Mouse (Mus musculus): ENCODE data around the gene Gamt.

Gamt gene

DNA sequence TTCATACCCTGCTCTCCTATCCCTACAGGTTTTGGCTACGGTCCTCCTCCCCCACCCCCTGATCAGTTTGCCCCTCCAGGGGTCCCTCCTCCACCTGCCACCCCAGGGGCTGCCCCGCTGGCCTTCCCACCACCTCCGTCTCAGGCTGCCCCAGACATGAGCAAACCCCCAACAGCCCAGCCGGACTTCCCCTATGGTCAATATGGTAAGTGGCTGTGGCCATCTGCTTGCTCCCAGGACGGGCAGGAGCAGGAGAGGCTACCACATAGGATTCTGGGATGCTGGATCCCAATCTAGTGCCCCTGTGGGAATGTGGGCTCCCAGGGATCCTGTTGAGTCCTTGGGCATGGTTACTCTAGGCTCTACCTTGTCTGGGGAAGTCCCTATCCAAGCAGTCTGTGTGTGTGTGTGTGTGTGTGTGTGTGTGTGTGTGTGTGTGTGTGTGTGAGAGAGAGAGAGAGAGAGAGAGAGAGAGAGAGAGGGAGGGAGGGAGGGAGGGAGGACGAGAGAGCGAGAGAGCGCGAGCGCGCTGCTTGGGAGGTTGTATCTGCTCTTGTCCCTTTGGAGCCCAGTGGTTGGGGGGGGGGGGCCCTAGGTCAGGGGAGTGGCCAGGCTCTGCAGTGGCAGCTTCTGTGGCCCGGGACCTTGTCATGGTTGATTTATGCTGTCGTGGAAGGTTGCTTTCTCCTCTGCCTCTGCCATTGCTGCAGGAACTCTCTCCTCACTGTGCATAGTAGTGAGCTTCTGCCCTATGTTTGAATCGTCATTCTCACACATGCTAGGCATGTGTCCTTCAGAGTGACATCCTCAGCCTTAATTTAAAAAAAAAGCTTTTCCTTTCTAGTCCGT, 24.6 kb upstream of the Gamt start:
- no peak for DNase-seq (ENCODE audit: low read depth, low spot score)

DNA sequence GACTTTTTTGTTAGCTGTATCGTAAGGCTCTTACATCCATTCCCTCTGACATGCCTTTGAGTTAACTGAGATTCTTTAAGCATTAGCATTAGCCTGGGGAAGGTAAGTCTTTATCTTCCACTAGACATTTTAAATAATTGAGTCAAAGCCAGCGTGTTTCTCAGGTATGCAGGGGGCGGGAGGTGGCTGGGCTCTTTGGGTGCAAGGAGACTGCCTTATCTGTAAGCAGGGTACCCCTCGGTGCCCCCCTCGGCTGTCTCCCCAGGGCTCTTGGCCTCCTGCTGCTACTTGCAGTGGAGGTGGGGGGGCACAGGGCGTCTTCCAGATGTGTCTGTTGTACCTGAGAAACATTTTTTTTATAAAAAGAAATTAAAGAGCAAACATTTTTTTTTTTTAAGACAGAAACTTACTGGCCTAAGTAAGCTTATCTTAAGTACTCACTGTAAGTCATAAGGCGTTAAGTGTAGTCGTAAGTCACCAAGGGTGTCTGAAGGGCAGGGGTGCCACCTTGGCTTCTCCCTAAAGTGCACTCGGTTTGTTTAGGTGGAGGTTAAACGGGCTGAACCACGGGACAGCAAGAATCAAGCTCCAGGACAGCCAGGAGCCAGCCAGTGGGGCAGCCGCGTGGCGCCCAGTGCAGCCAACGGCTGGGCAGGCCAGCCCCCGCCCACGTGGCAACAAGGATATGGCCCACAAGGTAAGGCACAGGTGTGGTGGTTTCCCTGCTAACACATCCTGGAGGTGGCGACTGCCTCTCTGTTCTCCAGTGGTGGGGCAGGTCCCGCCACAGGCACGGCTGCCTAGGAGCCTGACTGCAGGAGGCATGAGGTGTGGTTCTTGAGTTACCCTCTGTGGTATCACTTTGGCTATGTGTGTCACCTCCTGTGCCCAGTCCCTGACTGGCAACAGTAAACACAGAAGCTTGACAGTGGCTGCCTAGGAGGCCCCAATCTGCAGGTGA, 21.9 kb upstream of the Gamt start:
- no peak for DNase-seq (ENCODE audit: low read depth, low spot score)

DNA sequence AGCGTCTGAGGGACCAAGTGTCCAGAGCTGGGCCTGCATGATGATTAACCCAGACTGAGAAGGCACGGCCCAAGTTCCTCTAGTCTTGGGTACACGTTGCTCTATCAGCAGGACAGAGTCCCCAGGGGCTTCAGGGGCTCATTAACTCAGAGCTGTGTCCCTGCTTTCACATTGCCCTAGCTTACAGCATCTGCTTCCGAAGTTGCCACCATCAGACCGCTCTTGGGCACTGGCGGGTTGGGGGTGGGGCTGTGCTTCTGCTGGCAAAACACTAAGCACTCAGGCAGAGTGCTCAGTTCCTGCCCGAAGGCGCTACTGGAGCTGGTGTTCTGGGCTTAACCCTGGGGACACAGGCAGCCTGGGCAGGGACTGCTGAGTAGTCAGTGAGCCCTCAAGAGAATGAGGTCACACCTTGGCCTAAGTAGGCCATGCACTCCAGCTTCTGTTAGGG, 21.1 kb upstream of the Gamt start:
- DNase-seq (ENCODE audit: low read depth, low spot score) = no peak

DNA sequence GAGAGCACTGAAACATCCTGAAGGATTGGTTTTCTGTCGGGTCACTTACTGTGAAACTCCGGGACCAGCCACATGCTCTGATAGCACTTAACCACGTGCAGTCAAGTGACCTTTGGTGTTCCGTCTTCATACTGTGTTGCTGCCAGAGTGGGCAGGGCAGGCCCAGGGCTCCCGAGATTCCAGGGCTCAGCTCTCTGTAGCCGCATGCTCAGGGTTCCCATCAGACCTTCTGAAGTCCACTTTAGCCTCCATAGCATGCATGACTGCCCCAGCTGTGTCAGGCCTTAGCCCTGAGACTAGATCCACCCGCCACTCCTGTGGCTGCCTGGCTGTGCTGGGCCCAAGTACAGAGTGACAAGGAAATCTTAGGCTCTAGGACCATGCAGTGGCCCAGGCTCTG, 20.5 kb upstream of the Gamt start:
- DNase-seq (ENCODE audit: low read depth, low spot score) = no peak

DNA sequence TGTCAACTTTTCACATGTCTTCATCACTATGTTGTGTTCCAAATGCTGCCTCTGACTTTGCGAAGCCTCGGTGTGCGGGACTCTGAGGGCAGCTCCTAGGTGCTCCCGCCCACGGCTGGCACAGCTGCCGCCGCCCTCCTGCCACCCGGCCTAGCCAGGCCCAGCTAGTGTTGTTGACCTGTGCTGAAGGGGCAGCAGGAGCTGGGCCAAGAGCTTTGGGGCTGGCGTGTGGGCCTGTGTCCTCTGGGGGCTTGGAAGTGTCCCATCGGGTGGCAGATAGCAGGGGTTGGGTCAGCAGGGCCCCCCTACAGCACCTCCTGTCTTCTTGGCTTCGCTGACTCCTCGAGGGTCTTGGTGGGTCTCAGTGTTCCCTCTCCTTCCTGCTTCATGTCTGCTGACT, 18.5 kb upstream of the Gamt start:
- DNase-seq (ENCODE audit: low read depth, low spot score) = no peak

DNA sequence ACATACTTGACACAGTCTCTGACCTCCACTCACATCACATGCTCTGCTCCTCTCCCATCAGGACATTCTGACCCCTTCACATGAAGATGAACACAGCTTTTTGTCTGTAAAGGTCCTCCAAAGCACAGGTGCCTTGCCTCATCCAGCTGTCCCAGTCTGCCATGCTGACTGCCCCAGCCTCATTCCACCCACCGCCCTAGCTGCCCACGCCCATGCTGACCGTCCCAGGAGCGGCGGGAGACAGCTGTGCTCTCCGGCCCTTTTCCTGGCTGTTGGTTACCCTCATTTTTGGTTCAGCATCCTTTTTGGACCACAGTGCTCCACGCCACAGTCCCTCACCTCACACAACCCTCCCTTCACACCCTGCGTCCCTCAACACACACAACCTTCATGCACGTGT, 17.6 kb upstream of the Gamt start:
- no peak for DNase-seq (ENCODE audit: low read depth, low spot score)

DNA sequence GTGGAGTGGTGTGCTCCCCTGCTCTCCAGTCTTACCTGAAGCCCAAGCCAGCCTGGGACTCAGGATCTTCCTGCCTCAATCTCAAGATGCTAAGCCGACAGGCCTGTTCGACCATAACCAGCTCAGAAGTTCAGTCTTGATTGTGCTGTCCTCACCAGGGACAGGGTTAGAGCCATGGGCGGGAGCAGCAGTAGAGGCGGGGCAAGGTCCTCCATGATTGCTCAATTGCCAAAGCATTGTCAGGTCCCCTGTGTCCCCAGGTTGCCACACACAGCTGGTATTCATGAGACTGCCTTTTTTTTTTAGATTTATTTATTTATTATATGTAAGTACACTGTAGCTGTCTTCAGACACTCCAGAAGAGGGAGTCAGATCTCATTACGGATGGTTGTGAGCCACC, 15.4 kb upstream of the Gamt start:
- no peak for DNase-seq (ENCODE audit: low read depth, low spot score)

DNA sequence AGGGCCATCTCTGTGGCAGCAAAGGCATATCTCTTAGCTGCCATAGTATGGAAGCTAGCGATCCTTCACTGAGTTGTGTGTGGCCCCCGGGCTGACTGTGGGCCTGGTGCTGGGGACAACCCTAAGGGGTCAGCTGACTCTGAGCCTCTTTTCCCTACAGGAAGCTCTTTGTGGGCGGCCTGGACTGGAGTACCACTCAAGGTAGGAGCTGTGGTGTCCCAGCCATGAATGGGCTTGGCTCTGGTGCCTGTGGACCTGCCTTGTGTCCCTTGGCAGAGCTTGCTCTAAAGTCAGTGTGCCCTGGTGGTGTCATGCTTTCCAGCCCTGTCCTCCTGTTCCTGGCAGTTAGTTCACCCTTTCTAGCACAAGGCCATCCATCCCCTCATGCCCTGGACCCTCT, 13.0 kb upstream of the Gamt start:
- DNase-seq (ENCODE audit: low read depth, low spot score) = no peak

DNA sequence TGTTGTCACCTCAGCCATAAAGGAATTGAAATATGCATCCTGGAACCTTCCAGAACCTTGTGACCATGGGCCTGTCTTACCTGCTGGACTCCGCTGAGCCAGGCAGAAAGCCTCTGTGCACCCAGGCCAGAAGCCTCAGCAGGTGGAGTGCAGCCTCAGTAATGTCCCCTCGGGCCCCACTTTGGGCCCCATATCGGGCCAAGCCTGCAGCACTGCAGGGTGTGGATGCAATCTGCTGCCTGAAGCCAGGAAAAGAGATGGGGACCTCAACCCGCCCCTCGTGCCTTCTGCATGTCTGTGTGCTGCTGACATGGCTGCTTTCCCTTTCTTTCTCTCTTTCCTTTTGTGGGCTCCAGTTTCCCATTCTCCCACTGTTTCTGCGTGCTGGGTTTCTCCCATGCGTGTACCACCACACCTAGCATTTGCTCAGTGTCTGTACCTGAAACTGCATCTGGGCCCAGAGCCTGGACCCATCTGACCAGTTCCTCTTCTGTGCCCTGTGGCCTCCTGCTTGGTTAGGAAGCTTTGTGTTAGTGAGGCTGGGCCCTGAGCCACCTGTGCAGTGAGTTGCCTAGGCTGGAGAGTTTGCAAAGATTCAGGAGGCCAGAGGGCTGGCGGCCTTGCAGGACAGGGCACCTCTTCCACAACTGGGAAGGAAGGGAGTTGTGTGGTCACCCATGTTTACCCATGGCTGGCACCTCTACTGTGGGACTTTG, 11.2 kb upstream of the Gamt start:
- DNase-seq (ENCODE audit: low read depth, low spot score) = no peak

DNA sequence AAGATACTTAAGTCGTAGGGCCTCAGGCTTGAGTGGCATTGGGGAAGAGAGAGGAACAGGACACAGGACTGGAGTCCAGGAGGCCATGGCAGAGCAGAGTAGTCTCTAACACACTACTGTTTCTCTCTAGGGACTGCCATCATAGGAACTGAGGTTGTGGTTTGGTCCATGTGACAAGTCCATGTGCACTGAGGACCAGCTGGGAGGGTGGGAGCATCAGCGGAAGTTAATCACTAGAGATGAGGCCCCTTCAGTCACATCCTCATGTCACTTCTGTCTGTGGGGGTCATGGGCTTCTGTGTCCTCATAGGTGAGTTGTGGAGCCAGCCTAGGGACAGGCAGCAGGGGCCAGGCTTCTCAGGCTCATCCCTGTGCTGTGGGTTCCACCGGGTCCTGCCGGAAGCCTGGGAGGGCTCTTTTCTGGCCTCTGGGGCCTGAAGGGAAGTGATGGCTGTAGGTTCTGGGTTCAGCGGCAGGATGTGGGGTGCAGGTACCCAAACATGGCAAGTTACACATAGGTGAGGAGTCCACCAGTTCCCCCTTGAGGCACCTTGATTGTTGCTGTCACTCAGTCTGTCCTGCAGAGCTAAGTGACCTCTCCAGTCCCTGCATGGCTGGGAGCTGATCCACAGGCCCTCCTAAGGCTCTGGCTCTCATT, 10.5 kb upstream of the Gamt start:
- DNase-seq (ENCODE audit: low read depth, low spot score) = peak; percentile 34

DNA sequence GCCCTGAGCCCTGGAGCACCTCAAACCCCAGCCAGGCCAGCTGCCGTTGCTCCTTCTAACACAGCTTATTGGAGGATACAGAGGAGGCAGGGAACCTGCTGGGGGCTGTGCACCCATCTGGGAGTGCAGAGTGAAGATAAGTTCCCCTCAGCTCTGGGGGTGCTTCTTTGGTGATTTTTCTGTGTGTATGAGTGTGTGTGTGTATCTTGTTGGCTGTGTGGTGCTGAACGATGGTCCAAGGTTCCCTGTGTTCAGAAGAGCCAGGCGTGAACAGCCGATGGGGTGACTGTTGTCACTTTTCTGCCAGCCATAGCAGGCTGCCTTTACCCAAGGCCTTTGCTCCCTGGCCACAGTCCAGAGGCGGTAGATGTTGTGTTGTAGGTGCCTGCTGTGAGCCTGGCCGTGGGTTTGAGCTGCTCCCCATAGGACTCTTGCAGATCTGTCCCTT, 9.9 kb upstream of the Gamt start:
- DNase-seq (ENCODE audit: low read depth, low spot score) = no peak

DNA sequence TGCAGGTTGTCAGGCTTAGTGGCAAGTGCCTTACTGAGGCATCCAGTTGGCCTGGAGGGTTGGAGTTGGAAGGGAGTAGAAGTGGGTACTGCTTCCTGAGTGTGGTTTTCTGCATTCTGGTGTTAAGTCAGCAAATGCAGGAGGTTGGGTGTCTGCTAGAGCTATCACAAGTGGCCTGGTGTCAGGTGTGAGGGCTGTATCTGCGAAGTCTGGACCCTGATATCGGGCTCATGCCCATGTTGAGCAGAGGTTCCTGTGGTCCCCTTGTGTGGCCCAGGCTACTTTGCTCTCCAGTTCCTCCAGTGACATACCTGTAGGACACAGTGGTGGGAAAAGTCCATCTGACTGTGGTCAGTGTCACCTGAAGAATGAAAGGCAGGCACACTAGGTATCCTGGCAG, 9.3 kb upstream of the Gamt start:
- no peak for DNase-seq (ENCODE audit: low read depth, low spot score)

DNA sequence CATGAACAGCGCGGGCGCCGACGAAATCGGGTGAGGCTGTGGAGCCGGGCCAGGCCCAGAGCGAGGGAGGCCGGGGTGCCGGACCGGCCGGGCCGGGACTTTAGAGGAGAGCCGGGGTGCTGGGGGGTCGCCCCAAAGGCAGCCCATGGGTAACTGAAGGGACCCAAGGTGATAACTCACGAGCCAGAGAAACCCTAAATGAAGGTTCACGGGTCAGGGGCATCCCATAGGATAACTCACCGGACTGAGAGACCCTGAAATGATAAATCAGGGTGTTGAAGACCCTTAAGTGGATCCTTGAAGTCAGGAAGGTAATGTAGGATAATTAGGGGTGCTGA, 4.3 kb upstream of the Gamt start:
- no peak for DNase-seq (ENCODE audit: low read depth, low spot score)

DNA sequence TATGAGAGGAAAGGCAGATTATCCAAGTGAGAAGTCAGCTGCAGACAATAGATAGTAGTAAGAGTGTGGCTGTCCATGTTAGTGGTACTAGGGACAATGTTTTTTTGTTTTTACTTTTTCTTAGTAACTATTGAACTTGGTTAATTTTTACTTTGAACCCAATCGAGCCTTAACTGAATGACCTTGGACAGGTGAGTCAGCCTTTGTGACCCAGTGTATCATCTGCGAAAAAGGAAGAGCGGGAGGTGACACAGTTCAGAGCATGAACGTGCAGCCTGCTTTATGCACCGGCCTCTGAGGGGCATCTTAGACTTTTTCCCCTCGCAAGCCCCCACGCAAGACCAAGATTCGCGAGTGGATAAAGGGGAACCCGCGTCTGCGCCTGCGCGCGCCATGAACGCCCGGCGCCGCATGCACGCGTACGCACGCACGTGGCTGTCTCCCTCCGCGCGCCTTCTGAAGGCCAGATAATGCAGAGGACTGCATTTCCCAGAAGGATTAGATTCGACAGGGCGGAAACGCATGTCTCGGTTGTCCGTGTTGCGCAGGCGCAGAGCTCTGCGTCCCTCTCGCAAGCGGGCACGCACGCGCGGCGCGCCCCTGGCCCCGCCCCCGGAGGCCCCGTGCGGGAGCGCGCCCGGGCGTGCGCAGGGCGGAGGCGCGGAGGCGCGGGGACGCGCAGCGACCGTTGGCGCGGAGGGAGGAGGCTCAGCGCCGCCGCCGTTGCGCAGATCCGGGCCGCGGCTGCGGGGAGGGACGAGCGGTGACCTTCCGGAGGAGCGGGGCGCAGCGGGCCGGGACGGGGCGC, 3.7 kb upstream of the Gamt start:
- peak; percentile 99 for DNase-seq (ENCODE audit: low read depth, low spot score)

DNA sequence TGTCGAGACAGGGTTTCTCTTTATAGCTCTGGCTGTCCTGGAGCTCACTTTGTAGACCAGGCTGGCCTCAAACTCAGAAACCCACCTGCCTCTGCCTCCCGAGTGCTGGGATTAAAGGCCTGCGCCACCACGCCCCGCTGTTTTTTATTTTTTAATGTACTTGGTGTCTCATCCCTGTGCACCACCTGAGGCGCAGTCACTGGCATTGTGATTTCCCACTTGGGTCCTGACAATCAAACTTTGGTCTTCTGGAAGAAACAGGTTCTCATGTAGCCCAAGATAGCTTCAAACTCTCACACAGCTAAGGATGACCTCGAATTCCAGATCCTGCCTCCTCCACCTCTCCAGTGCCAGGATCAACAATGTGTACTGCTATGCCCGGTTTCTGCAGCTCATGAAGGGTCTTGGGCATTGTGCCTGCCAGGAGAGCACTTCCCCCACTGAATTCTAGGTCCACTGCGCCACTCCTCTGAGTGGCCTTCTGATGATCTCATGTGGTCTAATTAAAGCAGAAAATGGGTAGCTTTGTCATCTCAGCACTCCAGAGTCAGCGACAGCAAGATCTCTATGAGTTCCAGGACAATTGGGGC, 2.1 kb upstream of the Gamt start:
- DNase-seq (ENCODE audit: low read depth, low spot score) = no peak

DNA sequence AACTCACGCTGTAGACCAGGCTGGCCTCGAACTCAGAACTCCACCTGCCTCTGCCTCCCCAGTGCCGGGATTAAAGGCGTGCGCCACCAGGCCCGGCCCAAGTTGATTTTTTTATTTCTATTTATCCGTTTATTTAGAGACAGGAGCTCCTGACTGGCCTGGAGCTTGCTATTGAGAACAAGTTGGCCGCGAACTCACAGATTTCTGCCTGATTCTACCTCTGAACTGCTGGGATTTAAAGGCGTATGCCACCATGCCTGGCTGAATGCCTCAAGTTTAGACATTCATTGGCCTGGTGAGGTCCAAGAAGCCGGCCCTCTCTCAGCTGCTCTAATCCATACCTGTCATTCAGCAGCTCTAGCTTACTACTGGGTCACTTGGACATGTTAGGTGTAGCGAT, 1.4 kb upstream of the Gamt start:
- DNase-seq (ENCODE audit: low read depth, low spot score) = no peak

DNA sequence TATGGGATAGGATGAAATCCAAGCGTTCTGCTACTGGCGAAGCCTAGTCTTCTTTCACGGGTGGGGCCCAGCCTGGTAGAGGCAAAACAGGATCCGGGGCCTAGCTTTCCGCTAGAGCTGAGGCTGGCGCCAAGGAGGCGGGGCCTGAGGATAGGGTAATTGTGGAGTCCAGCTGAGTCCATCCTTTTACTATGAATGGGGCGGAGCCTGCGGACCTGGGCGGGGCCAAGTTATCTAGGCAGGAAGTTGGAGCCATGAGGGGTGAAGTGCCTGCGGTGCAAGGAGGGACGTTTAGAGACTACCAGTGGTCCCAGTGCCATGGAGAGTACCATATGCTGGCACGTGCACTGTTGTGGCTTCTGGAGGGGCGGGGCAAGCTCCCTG, 765 bp upstream of the Gamt start:
- peak; percentile 83 for DNase-seq (ENCODE audit: low read depth, low spot score)

DNA sequence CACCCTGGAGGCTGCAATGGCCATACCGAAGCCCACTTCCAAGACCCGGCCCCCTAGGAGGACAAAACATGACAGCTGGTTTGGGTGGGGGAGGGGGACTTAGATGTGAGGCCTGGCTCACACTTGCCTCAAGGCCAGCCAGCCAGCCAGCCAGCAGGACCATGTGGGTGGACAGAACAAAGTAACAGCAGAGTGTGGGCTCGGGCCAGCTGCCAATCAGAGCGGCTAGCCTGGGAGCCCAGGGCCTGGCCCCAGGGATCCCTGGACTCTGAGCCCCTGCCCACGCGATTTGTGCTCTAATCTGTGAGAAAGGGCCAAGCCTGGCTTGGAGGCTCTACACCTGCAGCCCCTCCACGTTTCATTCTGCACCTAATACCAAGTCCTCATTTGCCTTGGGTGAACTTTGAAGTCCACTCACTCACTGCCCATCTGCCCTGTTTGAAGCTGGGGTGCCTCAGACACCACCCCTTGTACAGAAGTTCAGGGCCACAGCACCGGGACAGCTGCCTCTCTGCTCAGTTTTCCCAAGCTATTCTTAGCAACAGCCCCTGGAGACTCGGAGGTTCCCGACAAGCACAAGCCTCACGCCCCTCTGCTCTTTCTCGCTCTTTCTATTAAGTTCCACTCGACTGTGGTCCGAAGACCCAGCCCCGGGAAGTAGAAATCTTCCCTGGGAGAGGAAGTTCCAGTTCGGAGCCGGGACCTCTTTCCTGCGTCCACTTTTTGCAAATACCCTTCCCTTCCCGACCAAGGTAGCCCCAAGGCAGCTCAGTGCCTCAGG, 761 bp downstream of the Gamt start:
- no peak for DNase-seq (ENCODE audit: low read depth, low spot score)

DNA sequence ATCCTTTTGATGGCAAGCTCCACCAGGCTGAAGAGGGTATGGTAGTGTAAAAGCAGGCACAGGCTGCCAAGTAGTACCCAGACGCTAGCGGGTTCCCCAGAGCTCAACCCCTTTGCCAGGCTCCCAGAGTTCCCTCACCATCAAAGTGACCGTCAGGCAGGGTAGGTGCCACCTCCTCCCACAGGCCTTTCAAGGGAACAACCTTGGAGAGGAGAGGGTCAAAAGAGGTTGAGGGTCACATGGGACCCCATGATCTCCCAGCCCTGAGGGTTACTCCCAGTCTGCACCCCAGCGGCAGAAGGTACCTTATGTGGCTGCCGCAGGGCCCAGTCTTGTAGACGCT, 1.4 kb downstream of the Gamt start:
- no peak for DNase-seq (ENCODE audit: low read depth, low spot score)

Measured in CD4-positive helper T cell, adult 2 months (primary cell).